Mouse (Mus musculus): ENCODE measurements at regions not wholly inside any gene's neighbourhood (a gene's known extent, or its start where the extent isn't known, plus 50 kb on each side); places are given as distances from the start of the nearest gene placed in this dataset.

DNA sequence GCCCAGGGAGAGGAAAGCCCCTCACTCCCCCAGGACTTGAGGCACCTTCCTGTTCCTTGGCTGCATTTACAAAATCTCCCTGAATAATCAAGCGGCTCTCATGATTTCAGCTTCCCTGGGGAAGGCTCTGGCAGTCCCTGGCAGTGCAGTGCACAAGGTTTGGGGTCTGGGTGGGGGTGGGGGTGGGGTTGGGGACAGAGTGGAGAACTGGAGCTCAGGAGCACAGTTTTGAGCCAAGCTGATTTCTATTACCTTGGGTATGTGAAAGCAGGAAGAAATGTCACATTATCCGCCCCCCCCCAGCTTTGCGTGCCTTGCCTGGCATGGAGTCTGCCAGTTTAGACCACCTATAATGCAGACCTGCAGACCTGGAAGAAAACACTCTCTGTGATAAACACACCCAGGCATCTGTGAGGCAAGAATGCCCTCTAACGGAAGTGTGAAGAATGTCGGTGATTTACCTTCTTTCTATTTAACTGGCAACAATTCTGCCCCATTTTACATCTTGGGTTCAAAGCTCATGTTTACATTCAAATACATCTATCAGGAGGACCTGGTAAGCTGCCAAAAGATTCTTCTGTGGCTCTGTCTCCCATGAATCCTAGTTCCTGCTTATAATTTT, 93.9 kb upstream of the Far2 start:
- no peak for DNase-seq (ENCODE audit: low spot score in 2 of 2)
- intact Hi-C loops (cut with DNase I): loop anchor here (10.0 kb wide), 2 partner anchors 138 to 1128 kb away; no protein-coding TSS in a partner anchor

DNA sequence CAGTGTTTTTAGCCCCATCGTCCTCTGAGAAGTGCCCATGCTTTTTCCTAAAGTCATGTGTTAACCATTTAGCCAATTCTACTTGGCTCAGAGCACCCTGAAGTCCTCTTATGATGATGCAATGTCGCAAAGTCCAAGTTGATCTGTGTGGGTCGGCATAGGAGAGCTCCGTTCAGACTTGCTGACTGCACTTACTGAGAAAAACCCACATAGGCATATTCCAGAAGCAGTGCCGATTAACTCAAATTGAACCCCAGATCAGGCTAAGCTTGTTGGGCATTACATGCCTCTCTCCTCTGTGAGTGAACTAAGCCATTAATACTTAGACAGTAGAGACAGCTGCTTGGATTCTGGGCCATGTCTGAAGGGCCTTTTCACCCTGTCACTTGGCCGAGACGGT, 93.3 kb upstream of the Far2 start:
- intact Hi-C loops (cut with DNase I): loop anchor here (10.0 kb wide), 2 partner anchors 139 to 1129 kb away; no protein-coding TSS in a partner anchor
- no peak for DNase-seq (ENCODE audit: low spot score in 2 of 2)

DNA sequence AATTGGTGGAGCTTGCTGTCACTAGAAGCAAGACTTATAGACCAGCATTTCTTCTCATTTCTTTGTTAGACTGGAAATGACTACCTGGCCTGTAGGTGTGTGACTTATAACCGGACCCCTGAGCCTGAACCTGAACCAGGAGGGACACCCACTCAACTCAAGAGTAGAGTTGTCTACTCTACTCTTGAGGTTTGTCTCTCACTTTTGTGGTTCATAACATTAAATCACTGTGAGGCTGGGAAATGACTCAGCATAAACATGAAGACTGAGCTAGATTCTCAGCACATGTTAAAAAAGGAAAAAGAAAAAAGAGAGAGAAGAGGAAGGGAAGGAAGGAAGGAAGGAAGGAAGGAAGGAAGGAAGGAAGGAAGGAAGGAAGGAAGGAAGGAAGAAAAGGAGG, 92.8 kb upstream of the Far2 start:
- no peak for DNase-seq (ENCODE audit: low spot score in 2 of 2)
- intact Hi-C loops (cut with DNase I): loop anchor here (10.0 kb wide), 2 partner anchors 139 to 1129 kb away; no protein-coding TSS in a partner anchor

DNA sequence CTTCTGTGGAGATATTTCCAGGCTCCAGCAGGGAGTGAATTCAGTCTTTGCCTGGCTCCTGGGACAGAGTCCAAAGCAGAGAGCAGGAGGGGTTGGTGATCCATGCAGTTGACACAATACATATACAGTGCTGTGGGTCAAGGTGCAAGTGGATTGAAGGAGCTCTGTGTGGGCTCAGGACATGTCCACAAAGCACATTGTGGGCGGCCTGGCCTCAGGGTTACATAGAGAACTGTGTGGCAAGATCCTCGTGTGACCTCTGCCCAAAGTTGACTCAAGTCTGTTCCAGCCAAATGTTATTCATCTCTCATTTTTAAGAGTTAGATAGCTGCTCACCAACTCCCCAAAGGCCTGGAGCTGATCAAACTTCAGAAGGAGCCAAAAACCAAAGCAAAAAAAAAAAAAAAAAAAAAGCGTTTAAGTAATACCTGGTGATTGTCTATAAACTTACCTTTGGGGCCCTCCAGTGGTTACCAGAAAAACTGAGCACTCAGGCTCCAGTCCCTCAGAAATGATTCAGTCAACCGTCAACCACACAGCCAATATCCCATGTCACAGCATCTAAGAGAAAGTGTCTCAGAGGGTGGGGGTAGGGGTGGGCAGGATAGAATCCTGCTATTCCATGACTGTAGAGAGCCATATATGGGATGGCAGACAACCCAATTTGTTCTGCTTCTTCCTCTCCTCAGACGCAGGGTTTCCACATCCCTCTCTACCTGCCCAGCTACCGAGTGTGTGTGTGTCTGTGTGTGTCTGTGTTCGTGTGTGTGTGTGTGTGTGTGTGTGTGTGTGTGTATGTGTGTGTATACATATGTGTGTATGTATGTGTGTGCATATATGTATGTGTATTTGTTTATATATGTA, 91.9 kb upstream of the Far2 start:
- intact Hi-C loops (cut with DNase I): loop anchor here (10.0 kb wide), 2 partner anchors 140 to 1130 kb away; no protein-coding TSS in a partner anchor
- no peak for DNase-seq (ENCODE audit: low spot score in 2 of 2)

DNA sequence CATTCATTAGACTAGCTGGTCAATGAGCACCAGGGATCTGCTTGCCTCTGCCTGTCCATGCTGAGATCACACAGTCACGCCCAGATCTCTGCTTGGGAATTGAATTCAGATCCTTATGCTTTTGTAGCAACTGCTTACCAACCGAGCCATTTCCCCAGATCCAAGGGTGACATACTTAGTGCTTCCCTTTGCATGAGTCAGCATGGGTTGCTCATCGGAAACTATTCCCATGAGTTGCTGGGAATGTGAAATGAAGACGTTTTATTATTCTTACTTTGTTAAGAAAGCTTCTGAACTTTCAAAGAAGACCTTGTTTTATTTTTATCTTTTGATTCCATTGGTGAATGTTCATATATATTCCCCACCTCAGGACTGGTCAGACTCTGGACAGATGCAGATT, 82.3 kb upstream of the Far2 start:
- intact Hi-C loops (cut with DNase I): no loop called here
- DNase-seq (ENCODE audit: low spot score in 2 of 2): no peak

DNA sequence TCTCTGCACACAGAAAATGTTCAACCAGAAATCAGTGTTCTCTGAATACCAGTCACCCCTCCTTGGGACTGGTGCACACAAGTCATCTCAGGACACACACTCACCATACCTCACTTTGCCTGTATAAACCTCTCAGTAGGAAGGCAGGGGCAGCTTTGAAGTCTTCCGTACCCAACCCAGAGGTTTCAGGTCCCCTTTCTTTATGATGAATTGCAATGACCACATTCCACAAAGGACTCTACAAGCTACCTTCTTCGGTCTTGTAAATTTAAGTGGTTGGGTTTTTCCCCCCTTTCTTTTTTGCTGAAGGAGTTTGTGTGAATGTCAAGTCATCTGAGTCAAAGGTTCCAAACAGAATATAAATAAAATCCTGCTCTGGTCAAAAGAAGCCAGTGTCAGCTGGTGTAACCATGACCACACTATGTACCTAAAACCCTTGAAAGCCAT, 76.9 kb upstream of the Far2 start:
- intact Hi-C loops (cut with DNase I): no loop called here
- DNase-seq (ENCODE audit: low spot score in 2 of 2): no peak

DNA sequence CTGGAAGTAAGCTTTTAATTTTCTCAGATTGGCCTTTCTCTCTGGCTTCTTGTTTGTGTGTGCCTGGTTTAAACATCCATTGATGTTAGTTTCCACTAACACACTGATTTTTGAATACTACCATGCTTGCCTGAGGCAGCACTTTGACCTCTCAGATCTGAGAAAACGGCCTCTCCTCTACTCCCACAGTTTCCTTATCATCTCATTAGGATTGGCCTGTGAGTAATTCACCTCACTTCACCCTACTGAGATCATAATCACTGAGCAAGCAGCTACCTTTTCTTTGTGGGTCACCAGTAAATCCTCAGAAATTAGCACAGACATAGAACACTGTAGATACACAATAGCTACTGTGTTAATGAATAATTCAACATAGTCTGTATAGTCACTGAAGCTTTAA, 74.5 kb upstream of the Far2 start:
- no peak for DNase-seq (ENCODE audit: low spot score in 2 of 2)
- intact Hi-C loops (cut with DNase I): no loop called here

DNA sequence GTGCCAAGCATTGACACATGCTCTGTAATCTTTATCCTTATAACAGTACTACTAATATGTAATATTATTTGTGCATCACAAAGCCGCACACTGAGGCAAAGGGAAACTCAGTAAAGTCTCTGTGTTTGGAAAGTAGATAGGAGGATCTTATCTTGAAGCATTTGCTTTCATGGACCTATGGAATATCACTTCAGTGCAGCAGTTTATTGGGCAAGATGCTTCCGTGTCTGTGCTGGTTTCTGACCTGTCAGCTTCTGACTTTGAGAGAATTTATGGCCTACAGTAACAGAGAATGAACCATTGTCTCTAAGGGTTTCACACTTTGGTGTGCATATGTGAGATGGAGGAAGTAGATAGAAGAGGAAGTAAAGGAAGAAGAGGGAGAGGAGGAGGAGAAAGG, 74.0 kb upstream of the Far2 start:
- DNase-seq (ENCODE audit: low spot score in 2 of 2): no peak
- intact Hi-C loops (cut with DNase I): no loop called here

DNA sequence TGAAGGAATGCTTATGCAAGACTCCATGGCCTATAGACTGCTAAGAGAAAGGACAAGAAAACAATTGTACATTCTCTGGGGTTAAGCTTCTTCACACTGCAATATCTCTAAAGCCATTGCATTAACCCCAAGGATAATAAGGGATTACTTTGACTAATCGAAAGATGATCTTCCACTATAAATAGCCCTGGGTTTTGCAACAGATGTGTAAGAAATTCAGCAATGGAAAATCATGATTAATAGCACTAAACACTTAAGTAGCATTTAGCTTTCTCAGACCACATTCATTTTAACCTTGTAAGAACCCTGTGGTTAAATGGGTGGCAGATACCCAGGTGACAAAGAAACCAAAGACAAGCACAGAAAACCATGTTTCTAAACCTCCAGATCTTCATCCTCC, 71.1 kb upstream of the Far2 start:
- intact Hi-C loops (cut with DNase I): no loop called here
- DNase-seq (ENCODE audit: low spot score in 2 of 2): no peak

DNA sequence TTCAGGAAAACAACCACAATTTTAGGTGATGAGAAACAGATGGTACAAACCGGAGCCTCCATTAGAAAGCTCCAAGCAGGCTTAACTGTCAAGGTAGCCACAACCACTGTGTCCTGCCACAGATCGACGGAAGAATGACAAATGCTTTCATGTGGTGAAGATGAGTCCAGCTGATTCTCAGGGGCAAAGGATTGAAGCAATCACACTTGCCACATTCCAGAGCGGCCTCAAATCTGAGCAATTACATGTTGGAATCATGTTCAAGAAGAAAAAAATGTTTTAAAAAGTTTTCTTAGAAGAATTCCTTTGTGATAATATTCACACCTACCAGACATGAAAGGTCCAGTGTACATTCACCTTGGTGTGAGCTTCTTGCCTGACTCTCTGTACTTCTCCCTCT, 57.7 kb upstream of the Far2 start:
- DNase-seq (ENCODE audit: low spot score in 2 of 2): no peak
- intact Hi-C loops (cut with DNase I): no loop called here

All from left cerebral cortex, postnatal 36 days (tissue).